Mouse (Mus musculus): ENCODE data around the gene Dtl. TPM values are rescaled to one million over a fixed set of nuclear protein-coding genes. Genes with fewer than 3 reads are reported as not detected.

Dtl gene
- polyA plus RNA-seq, 1 experiment from 2014 or later, result 9.0 TPM

- H3K4me1 ChIP-seq (replicated peaks), result peaks cover 33% of the 10 kb centered on the region
- H3K9ac ChIP-seq, result peak overlapping the region; percentile 47
- WGBS, result 2% methylated on average over 13 of the region's 13 CpGs
- H3K4me2 ChIP-seq, result peak overlapping the region; percentile 96
- H3K27ac ChIP-seq (replicated peaks), result no peak overlapping the region
- H3K4me3 ChIP-seq, result peak overlapping the region; percentile 80
- no peaks in the 10 kb centered on the region for H3K36me3 ChIP-seq
- no peaks in the 10 kb centered on the region for H3K9me3 ChIP-seq
- ATAC-seq (ENCODE audit: low FRiP score, low read depth), result no peak
- H3K27me3 ChIP-seq, result no peaks in the 10 kb centered on the region
Observed at GRCm38 (mm10) chr1:191573906-191574639, 1.3 kb downstream of the Dtl start.

- ATAC-seq (ENCODE audit: low FRiP score, low read depth), result no peak
- peaks cover 11% of the 10 kb centered on the region; the same call in 1 of the 2 replicates for H3K4me1 ChIP-seq (replicated peaks)
- H3K9ac ChIP-seq, result no peak overlapping the region
- 94% methylated on average over 3 of the region's 3 CpGs for WGBS
- no peaks in the 10 kb centered on the region for H3K9me3 ChIP-seq
- H3K4me3 ChIP-seq, result no peak overlapping the region
- H3K27ac ChIP-seq (replicated peaks), result no peak overlapping the region
- no peaks in the 10 kb centered on the region for H3K36me3 ChIP-seq
- H3K27me3 ChIP-seq, result no peaks in the 10 kb centered on the region
- no peak overlapping the region for H3K4me2 ChIP-seq
Observed at GRCm38 (mm10) chr1:191570415-191570814, 4.9 kb downstream of the Dtl start.

GRCm38 (mm10) chr1:191569625-191570024 lies 5.7 kb downstream of the Dtl start:
- no peak for ATAC-seq (ENCODE audit: low FRiP score, low read depth)
- Histone ChIP-seq H3K9ac (no peak overlapping the region), H3K36me3 (no peaks in the 10 kb centered on the region), H3K27ac (replicated peaks) (no peak overlapping the region), H3K4me1 (replicated peaks) (peaks cover 7% of the 10 kb centered on the region; the same call in 1 of the 2 replicates), H3K4me3 (no peak overlapping the region), H3K9me3 (no peaks in the 10 kb centered on the region), H3K27me3 (no peaks in the 10 kb centered on the region), H3K4me2 (no peak overlapping the region)
- 90% methylated on average over 2 of the region's 2 CpGs for WGBS

- Histone ChIP-seq H3K36me3 (no peaks in the 10 kb centered on the region), H3K27ac (replicated peaks) (no peak overlapping the region), H3K4me1 (replicated peaks) (no peaks in the 10 kb centered on the region), H3K9ac (no peak overlapping the region), H3K4me3 (no peak overlapping the region), H3K27me3 (no peaks in the 10 kb centered on the region), H3K4me2 (no peak overlapping the region), H3K9me3 (no peaks in the 10 kb centered on the region)
- ATAC-seq (ENCODE audit: low FRiP score, low read depth), result no peak
- 89% methylated on average over 1 of the region's 1 CpGs for WGBS
Observed at GRCm38 (mm10) chr1:191567859-191568258, 7.5 kb downstream of the Dtl start.

GRCm38 (mm10) chr1:191562823-191563365 lies 12.4 kb downstream of the Dtl start:
- H3K4me2 ChIP-seq, result no peak overlapping the region
- no peak overlapping the region for H3K27ac ChIP-seq (replicated peaks)
- no peak overlapping the region for H3K4me3 ChIP-seq
- H3K9ac ChIP-seq, result no peak overlapping the region
- 62% methylated on average over 6 of the region's 6 CpGs for WGBS
- H3K27me3 ChIP-seq, result no peaks in the 10 kb centered on the region
- no peak for ATAC-seq (ENCODE audit: low FRiP score, low read depth)
- no peaks in the 10 kb centered on the region for H3K36me3 ChIP-seq
- H3K4me1 ChIP-seq (replicated peaks), result no peaks in the 10 kb centered on the region
- H3K9me3 ChIP-seq, result no peaks in the 10 kb centered on the region

GRCm38 (mm10) chr1:191559779-191560178 lies 15.6 kb downstream of the Dtl start:
- Histone ChIP-seq H3K4me3 (no peak overlapping the region), H3K9ac (no peak overlapping the region), H3K4me2 (no peak overlapping the region), H3K9me3 (no peaks in the 10 kb centered on the region), H3K36me3 (no peaks in the 10 kb centered on the region), H3K4me1 (replicated peaks) (no peaks in the 10 kb centered on the region), H3K27ac (replicated peaks) (no peak overlapping the region), H3K27me3 (no peaks in the 10 kb centered on the region)
- WGBS, result 88% methylated on average over 5 of the region's 5 CpGs
- ATAC-seq (ENCODE audit: low FRiP score, low read depth), result no peak

- Histone ChIP-seq H3K9ac (no peak overlapping the region), H3K27ac (replicated peaks) (no peak overlapping the region), H3K4me1 (replicated peaks) (no peaks in the 10 kb centered on the region), H3K4me3 (no peak overlapping the region), H3K9me3 (no peaks in the 10 kb centered on the region), H3K27me3 (no peaks in the 10 kb centered on the region), H3K4me2 (no peak overlapping the region), H3K36me3 (no peaks in the 10 kb centered on the region)
- WGBS, result 88% methylated on average over 8 of the region's 8 CpGs
- ATAC-seq (ENCODE audit: low FRiP score, low read depth), result no peak
Observed at GRCm38 (mm10) chr1:191557109-191557508, 18.2 kb downstream of the Dtl start.

- Histone ChIP-seq H3K36me3 (no peaks in the 10 kb centered on the region), H3K4me3 (no peak overlapping the region), H3K27me3 (no peaks in the 10 kb centered on the region), H3K9ac (no peak overlapping the region), H3K27ac (replicated peaks) (no peak overlapping the region), H3K9me3 (no peaks in the 10 kb centered on the region), H3K4me2 (no peak overlapping the region), H3K4me1 (replicated peaks) (no peaks in the 10 kb centered on the region)
- 77% methylated on average over 4 of the region's 4 CpGs for WGBS
- ATAC-seq (ENCODE audit: low FRiP score, low read depth), result no peak
Observed at GRCm38 (mm10) chr1:191550786-191551185, 24.6 kb downstream of the Dtl start.

GRCm38 (mm10) chr1:191543747-191544146 lies 31.6 kb downstream of the Dtl start:
- ATAC-seq (ENCODE audit: low FRiP score, low read depth), result no peak
- Histone ChIP-seq H3K9ac (no peak overlapping the region), H3K9me3 (no peaks in the 10 kb centered on the region), H3K27ac (replicated peaks) (no peak overlapping the region), H3K4me1 (replicated peaks) (no peaks in the 10 kb centered on the region), H3K36me3 (no peaks in the 10 kb centered on the region), H3K27me3 (no peaks in the 10 kb centered on the region), H3K4me3 (no peak overlapping the region), H3K4me2 (no peak overlapping the region)
- 89% methylated on average over 3 of the region's 3 CpGs for WGBS

- ATAC-seq (ENCODE audit: low FRiP score, low read depth), result no peak
- no peaks in the 10 kb centered on the region for H3K9me3 ChIP-seq
- no peaks in the 10 kb centered on the region for H3K4me1 ChIP-seq (replicated peaks)
- H3K9ac ChIP-seq, result no peak overlapping the region
- no peaks in the 10 kb centered on the region for H3K27me3 ChIP-seq
- H3K4me2 ChIP-seq, result no peak overlapping the region
- H3K36me3 ChIP-seq, result no peaks in the 10 kb centered on the region
- H3K27ac ChIP-seq (replicated peaks), result no peak overlapping the region
- 93% methylated on average over 4 of the region's 4 CpGs for WGBS
- H3K4me3 ChIP-seq, result no peak overlapping the region
Observed at GRCm38 (mm10) chr1:191541619-191542018, 33.7 kb downstream of the Dtl start.

- H3K27me3 ChIP-seq, result no peaks in the 10 kb centered on the region
- H3K9me3 ChIP-seq, result no peaks in the 10 kb centered on the region
- H3K9ac ChIP-seq, result no peak overlapping the region
- H3K27ac ChIP-seq (replicated peaks), result no peak overlapping the region
- no peaks in the 10 kb centered on the region for H3K4me1 ChIP-seq (replicated peaks)
- no peak overlapping the region for H3K4me2 ChIP-seq
- ATAC-seq (ENCODE audit: low FRiP score, low read depth), result no peak
- 94% methylated on average over 9 of the region's 9 CpGs for WGBS
- H3K36me3 ChIP-seq, result no peaks in the 10 kb centered on the region
- H3K4me3 ChIP-seq, result no peak overlapping the region
Observed at GRCm38 (mm10) chr1:191541014-191541413, 34.3 kb downstream of the Dtl start.

- no peak for ATAC-seq (ENCODE audit: low FRiP score, low read depth)
- no peaks in the 10 kb centered on the region for H3K36me3 ChIP-seq
- H3K27ac ChIP-seq (replicated peaks), result no peak overlapping the region
- WGBS, result 94% methylated on average over 2 of the region's 2 CpGs
- no peaks in the 10 kb centered on the region for H3K9me3 ChIP-seq
- no peaks in the 10 kb centered on the region for H3K4me1 ChIP-seq (replicated peaks)
- no peaks in the 10 kb centered on the region for H3K27me3 ChIP-seq
- no peak overlapping the region for H3K4me3 ChIP-seq
- H3K9ac ChIP-seq, result no peak overlapping the region
- H3K4me2 ChIP-seq, result no peak overlapping the region
Observed at GRCm38 (mm10) chr1:191540300-191540699, 35.0 kb downstream of the Dtl start.

GRCm38 (mm10) chr1:191534896-191535295 lies 40.4 kb downstream of the Dtl start:
- Histone ChIP-seq H3K9ac (no peak overlapping the region), H3K4me3 (no peak overlapping the region), H3K36me3 (no peaks in the 10 kb centered on the region), H3K4me1 (replicated peaks) (no peaks in the 10 kb centered on the region), H3K4me2 (no peak overlapping the region), H3K27me3 (no peaks in the 10 kb centered on the region), H3K27ac (replicated peaks) (no peak overlapping the region), H3K9me3 (no peaks in the 10 kb centered on the region)
- WGBS, result 58% methylated on average over 2 of the region's 2 CpGs
- no peak for ATAC-seq (ENCODE audit: low FRiP score, low read depth)

Measured in hindbrain, embryonic 15.5 days (tissue).